Mouse (Mus musculus): ENCODE data around the gene Nfib. TPM values are rescaled to one million over a fixed set of nuclear protein-coding genes. Genes with fewer than 3 reads are reported as not detected.

Gene Nfib
- polyA plus RNA-seq, 1 experiment = 4.1 TPM

GRCm38 (mm10) chr4:82454989-82455388, 250.6 kb downstream of the Nfib start:
- TF ChIP-seq CTCF (IDR thresholded peaks at IDR 0.05; ENCODE audit: control insufficient read depth, insufficient read depth, low read length) = no peak
- Histone ChIP-seq H3K27ac (ENCODE audit: control insufficient read depth, insufficient read depth, low read depth, low read length, poor library complexity) (no peak overlapping the region), H3K4me3 (replicated peaks; ENCODE audit: control insufficient read depth, low read depth, low read length) (no peak overlapping the region), H3K4me1 (ENCODE audit: control insufficient read depth, insufficient read depth, low read length) (no peaks in the 10 kb centered on the region)
- 81% methylated on average over 4 of the region's 4 CpGs for WGBS

DNA sequence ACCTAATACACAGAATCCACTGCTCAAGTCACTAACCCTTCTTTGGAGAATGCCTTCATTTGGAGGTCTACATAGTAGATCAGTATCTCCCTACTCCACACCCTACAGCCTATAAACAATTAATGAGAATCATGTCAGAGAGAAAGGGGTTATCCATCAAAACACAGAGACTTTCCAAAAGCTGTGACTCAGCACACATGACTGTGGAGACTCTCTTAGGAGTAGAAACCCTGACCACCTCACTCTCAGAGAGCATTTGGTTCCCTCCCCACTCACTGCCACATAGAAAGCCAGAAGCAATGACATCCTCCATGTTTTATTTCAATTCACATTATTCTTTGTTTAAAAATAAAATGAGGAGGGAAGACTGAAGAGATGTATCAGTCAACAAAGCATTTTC, 252.2 kb downstream of the Nfib start:
- Histone ChIP-seq H3K4me1 (ENCODE audit: control insufficient read depth, insufficient read depth, low read length) (no peaks in the 10 kb centered on the region), H3K27ac (ENCODE audit: control insufficient read depth, insufficient read depth, low read depth, low read length, poor library complexity) (no peak overlapping the region), H3K4me3 (replicated peaks; ENCODE audit: control insufficient read depth, low read depth, low read length) (no peak overlapping the region)
- TF ChIP-seq CTCF (IDR thresholded peaks at IDR 0.05; ENCODE audit: control insufficient read depth, insufficient read depth, low read length) (no peak), POLR2A (IDR thresholded peaks at IDR 0.05; ENCODE audit: borderline replicate concordance, control insufficient read depth, low read depth, low read length) (no peak)

GRCm38 (mm10) chr4:82452905-82453304, 252.6 kb downstream of the Nfib start:
- TF ChIP-seq POLR2A (IDR thresholded peaks at IDR 0.05; ENCODE audit: borderline replicate concordance, control insufficient read depth, low read depth, low read length) (no peak), CTCF (IDR thresholded peaks at IDR 0.05; ENCODE audit: control insufficient read depth, insufficient read depth, low read length) (no peak)
- no peak overlapping the region for H3K4me3 ChIP-seq (replicated peaks; ENCODE audit: control insufficient read depth, low read depth, low read length)
- H3K4me1 ChIP-seq (ENCODE audit: control insufficient read depth, insufficient read depth, low read length) = no peaks in the 10 kb centered on the region
- whole genome bisulfite sequencing = 85% methylated on average over 4 of the region's 4 CpGs
- H3K27ac ChIP-seq (ENCODE audit: control insufficient read depth, insufficient read depth, low read depth, low read length, poor library complexity) = no peak overlapping the region

DNA sequence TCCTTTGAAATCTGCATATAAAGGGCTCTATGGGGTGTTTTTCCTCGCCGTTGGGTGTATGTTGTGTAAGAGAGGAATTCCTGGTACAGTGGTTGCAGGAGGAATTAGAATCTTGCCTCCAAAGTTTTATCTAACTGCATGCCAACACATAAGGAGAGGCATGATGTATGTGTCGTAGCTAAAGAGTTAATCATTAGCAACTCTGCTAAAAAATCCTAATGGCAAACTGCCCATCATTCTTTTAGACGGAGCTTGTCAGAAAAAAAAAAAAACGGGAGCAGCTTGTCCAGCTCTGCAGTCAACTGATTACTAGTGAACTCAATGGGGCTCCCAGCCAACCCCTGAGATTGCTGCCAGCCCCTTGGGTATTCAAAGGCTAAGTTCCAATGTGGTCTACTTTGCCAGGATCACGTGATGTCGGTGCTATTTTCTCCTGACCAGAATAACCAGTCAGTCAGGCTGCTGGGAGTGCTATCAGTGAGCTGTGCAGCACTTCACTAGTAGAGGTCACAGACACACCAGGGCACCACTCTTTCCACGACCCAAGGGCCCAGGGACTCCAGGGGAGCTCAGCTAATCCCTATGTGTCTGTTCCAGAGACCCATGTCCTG, 258.4 kb downstream of the Nfib start:
- TF ChIP-seq POLR2A (IDR thresholded peaks at IDR 0.05; ENCODE audit: borderline replicate concordance, control insufficient read depth, low read depth, low read length) = no peak
- no peak for TF ChIP-seq CTCF (IDR thresholded peaks at IDR 0.05; ENCODE audit: control insufficient read depth, insufficient read depth, low read length)
- no peak overlapping the region for H3K27ac ChIP-seq (ENCODE audit: control insufficient read depth, insufficient read depth, low read depth, low read length, poor library complexity)
- 56% methylated on average over 8 of the region's 8 CpGs for WGBS
- no peaks in the 10 kb centered on the region for H3K4me1 ChIP-seq (ENCODE audit: control insufficient read depth, insufficient read depth, low read length)
- no peak overlapping the region for H3K4me3 ChIP-seq (replicated peaks; ENCODE audit: control insufficient read depth, low read depth, low read length)

DNA sequence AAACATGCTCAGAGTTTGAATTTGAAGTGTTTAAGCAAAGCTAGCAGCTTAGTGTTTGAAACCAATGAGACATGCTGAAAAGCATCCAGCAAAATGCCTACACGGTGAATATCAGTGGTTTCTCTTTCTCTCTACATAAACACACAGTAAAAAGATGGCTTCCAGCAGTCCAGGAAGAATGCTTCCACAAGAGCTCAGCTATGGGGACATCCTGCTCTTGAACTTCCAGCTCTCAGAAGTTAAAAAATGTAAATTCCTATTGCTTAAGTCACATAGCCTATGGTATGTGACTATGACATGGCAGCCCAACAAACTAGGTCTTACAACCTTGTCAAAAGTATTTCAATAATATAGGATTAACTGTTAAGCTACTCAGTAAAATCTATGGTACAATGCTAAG, 261.5 kb downstream of the Nfib start:
- no peak overlapping the region for H3K4me3 ChIP-seq (replicated peaks; ENCODE audit: control insufficient read depth, low read depth, low read length)
- 77% methylated on average over 1 of the region's 1 CpGs for WGBS
- TF ChIP-seq CTCF (IDR thresholded peaks at IDR 0.05; ENCODE audit: control insufficient read depth, insufficient read depth, low read length) (no peak), POLR2A (IDR thresholded peaks at IDR 0.05; ENCODE audit: borderline replicate concordance, control insufficient read depth, low read depth, low read length) (no peak)
- H3K4me1 ChIP-seq (ENCODE audit: control insufficient read depth, insufficient read depth, low read length) = no peaks in the 10 kb centered on the region
- no peak overlapping the region for H3K27ac ChIP-seq (ENCODE audit: control insufficient read depth, insufficient read depth, low read depth, low read length, poor library complexity)

GRCm38 (mm10) chr4:82443441-82443840, 262.1 kb downstream of the Nfib start:
- 80% methylated on average over 5 of the region's 5 CpGs for WGBS
- H3K4me3 ChIP-seq (replicated peaks; ENCODE audit: control insufficient read depth, low read depth, low read length) = no peak overlapping the region

DNA sequence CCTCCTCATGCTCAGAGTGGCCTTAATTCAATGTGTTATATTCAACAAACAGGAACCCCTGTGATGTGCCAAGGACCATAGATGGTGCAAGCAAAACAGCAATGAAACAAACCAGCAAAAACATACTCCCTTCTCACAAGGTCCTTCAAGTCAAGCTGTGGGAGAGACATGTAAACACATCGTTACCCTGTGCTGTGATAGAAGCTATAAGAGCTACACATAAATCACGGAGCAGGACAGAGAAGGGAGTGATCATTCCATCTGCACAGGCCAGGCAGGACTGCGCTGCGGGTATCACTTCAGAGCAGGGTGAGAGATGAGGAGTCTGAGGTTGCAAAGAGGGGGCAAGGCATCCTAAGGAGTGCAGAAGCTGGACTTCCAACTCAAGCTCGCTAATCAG, 262.5 kb downstream of the Nfib start:
- 86% methylated on average over 5 of the region's 5 CpGs for WGBS
- Histone ChIP-seq H3K4me3 (replicated peaks; ENCODE audit: control insufficient read depth, low read depth, low read length) (no peak overlapping the region), H3K27ac (ENCODE audit: control insufficient read depth, insufficient read depth, low read depth, low read length, poor library complexity) (no peak overlapping the region), H3K4me1 (ENCODE audit: control insufficient read depth, insufficient read depth, low read length) (no peaks in the 10 kb centered on the region)
- TF ChIP-seq POLR2A (IDR thresholded peaks at IDR 0.05; ENCODE audit: borderline replicate concordance, control insufficient read depth, low read depth, low read length) (no peak), CTCF (IDR thresholded peaks at IDR 0.05; ENCODE audit: control insufficient read depth, insufficient read depth, low read length) (no peak)

More at GRCm38 (mm10) chr4:82443441-82443840, 262.1 kb downstream of the Nfib start:
- Histone ChIP-seq H3K27ac (ENCODE audit: control insufficient read depth, insufficient read depth, low read depth, low read length, poor library complexity) (no peak overlapping the region), H3K4me1 (ENCODE audit: control insufficient read depth, insufficient read depth, low read length) (no peaks in the 10 kb centered on the region)
- TF ChIP-seq POLR2A (IDR thresholded peaks at IDR 0.05; ENCODE audit: borderline replicate concordance, control insufficient read depth, low read depth, low read length) (no peak), CTCF (IDR thresholded peaks at IDR 0.05; ENCODE audit: control insufficient read depth, insufficient read depth, low read length) (no peak)

DNA sequence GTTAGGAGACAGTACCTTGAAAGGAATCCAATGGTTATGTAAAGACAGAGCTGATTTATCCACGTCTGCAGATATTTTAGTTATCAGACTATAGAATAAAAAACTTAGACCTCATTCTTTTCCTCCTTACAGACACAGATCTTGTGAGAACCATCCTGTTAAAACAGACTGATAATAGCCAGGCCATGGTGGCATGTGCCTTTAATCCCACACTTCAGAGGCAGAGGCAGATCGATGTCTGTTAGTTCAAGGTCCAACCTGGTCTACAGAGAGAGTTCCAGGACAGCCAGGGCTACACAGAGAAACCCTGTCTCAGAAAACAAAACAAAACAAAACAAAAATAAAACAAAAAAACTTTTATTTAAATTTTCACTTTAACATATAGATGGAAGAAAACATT, 264.9 kb downstream of the Nfib start:
- 64% methylated on average over 2 of the region's 2 CpGs for WGBS
- H3K4me3 ChIP-seq (replicated peaks; ENCODE audit: control insufficient read depth, low read depth, low read length) = no peak overlapping the region
- H3K4me1 ChIP-seq (ENCODE audit: control insufficient read depth, insufficient read depth, low read length) = no peaks in the 10 kb centered on the region
- TF ChIP-seq POLR2A (IDR thresholded peaks at IDR 0.05; ENCODE audit: borderline replicate concordance, control insufficient read depth, low read depth, low read length) = no peak
- no peak for TF ChIP-seq CTCF (IDR thresholded peaks at IDR 0.05; ENCODE audit: control insufficient read depth, insufficient read depth, low read length)
- no peak overlapping the region for H3K27ac ChIP-seq (ENCODE audit: control insufficient read depth, insufficient read depth, low read depth, low read length, poor library complexity)

DNA sequence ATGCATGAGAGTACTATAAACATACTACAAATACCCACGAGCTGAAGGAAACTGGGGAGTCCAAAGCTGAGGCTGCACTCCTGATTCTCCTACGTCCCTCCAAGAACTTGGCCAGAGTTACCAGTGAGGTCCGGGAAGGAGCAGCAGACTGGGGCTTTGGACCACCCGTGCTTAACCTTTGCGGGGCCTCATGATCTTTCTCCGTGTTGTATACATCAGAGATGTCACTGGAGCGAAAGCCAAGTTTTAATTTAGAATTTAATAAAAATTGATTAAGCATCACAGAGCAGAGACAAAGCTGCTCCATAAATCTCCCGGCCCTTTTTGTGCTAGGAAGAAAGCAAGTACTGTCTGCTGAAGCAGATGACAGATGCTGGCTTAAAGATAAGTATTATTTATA, 265.7 kb downstream of the Nfib start:
- 80% methylated on average over 8 of the region's 8 CpGs for WGBS
- no peak for TF ChIP-seq CTCF (IDR thresholded peaks at IDR 0.05; ENCODE audit: control insufficient read depth, insufficient read depth, low read length)
- TF ChIP-seq POLR2A (IDR thresholded peaks at IDR 0.05; ENCODE audit: borderline replicate concordance, control insufficient read depth, low read depth, low read length) = no peak
- H3K4me1 ChIP-seq (ENCODE audit: control insufficient read depth, insufficient read depth, low read length) = no peaks in the 10 kb centered on the region
- H3K4me3 ChIP-seq (replicated peaks; ENCODE audit: control insufficient read depth, low read depth, low read length) = no peak overlapping the region
- no peak overlapping the region for H3K27ac ChIP-seq (ENCODE audit: control insufficient read depth, insufficient read depth, low read depth, low read length, poor library complexity)

Measured in bone marrow, adult 2 months (tissue).